Mouse (Mus musculus) cerebellum, postnatal 25 days (tissue): Measurements from ENCODE around the gene Zcchc2.
A peak's percentile ranks its signal among the peaks of the same experiment; 100 is the strongest.

Source experiments
- DNase-seq, 2 experiments: peaks; one replicate each; pipeline ENCODE4 v3.0.0; 2021; ENCODE audit warnings: mixed read lengths in 2 of 2

The Zcchc2 gene

GRCm38 (mm10) chr1:105988903-105989639, 1.1 kb upstream of the Zcchc2 start:
- no peak for DNase-seq

- DNase-seq: no peak
Measured at GRCm38 (mm10) chr1:105989640-105989984, 594 bp upstream of the Zcchc2 start.

DNA sequence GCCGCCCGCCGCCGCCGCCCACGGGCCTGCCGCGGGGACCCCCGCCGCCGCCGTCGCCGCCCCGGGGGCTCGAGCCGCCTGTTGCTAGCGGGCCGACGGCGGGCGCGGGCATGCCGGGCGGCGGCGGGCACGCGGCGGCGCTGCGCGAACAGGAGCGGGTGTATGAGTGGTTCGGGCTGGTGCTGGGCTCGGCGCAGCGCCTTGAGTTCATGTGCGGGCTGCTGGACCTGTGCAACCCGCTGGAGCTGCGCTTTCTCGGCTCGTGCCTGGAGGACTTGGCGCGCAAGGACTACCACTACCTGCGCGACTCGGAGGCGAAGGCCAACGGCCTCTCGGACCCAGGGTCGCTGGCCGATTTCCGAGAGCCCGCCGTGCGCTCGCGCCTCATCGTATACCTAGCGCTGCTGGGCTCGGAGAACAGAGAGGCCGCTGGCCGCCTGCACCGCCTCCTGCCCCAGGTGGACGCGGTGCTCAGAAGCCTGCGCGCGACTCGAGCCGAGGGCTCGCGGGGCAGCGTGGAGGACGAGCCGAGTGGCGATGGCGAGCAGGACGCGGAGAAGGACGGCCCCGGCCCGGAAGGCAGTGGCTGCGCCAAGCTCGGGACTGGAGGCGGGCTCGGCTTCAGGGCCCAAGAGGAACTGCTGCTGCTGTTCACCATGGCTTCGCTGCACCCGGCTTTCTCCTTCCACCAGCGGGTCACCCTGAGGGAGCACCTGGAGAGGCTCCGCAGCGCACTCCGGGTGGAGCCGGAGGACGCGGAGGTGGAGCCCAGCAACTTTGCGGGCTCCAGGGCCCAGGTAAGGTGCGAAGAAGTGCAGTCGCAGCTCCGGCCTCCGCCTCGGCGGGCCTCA, 930 bp downstream of the Zcchc2 start:
- peak; percentile 78 to 81 for DNase-seq

DNA sequence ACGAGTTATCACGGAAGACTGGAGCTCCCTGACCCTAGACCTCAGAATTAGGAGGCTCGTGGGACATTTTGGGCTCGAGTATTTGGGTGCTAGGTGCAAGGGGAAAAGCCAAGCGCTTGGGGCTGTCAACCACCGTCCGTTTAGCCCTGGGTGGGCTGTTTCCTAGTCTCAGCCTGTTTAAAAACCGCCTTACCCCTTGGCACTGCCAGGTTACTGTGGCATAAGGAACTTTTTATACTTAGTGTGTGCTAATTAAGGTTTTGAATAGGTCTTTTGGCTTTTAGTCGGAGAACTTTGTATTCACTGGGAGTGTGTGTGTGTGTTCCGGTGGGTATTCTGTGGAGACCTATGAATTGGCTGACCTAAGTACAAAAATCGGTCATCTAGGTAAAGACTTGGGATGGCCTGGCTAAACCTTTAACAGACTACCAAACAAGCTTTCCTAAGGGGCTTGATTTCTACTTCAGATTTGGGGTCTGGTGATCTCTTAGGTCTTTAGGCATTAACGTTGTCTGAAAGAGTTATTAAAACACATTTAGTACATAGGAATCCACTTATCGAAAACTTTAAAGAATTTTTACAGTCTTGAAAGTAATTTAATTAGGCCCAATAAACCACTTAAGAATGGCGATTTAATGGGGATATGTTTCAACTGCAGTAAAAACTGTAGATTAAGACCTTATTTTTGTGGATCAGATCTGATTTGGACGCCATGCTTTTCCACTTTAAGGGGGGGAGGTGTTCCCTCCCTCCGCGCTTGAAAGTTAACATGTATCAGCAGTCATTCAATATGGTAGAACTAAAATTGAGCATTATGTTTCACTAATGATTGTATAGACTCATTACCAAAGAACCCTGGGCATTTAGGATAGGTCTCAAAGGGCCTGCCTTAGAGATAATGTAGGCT, 2.0 kb downstream of the Zcchc2 start:
- no peak for DNase-seq

DNA sequence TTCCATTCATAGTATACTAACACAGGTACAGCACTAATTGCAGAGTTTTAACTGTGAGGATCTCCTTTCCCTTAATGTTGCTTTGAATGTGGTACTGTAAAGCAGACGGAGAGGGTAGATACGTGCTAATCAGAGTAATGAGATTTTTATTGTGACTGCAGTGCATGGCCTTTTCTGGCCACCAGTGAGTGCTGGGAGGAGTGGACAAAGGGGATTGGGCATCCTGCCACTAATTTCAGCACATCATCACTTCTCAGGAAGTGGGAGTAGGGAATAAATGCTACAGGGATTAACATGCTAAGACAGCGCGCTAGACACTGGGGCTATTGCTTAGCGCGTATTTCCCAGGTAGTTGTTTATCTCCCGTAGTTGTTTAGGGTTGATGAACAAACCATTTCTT, 3.0 kb downstream of the Zcchc2 start:
- DNase-seq: peak; percentile 42 to 51

DNA sequence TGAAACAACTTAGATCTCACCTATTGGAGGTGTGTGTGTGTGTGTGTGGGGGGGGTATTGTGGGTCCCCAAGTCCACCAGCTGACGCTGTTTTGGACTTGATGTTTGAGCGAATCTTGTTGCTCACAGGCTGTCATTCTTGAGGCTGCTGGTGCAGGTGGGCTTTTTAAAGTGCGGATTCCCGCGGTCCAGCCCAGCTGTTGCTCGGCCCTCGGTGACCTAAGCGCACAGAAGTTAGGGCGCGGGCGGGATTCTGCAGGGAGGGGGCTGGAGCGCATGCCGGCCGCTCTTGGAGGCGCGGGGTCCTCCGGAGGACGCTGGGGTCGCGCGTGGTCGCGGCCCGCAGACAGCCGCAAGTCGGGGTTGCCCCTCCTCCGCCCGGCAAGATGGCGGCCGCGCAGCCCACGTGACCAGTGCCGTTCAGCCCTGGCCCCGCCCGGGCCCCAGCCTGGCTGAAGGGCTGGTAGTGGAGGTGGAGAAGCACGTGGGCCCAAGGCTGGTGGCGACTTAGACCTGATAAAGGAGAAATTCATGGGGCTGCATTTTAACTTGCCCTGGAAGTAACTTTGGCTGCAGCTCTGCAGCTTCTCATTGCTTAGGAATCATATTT, 3.5 kb downstream of the Zcchc2 start:
- DNase-seq: peak; percentile 91 to 95

- no peak for DNase-seq
Measured at GRCm38 (mm10) chr1:105995966-105996365, 5.8 kb downstream of the Zcchc2 start.

DNA sequence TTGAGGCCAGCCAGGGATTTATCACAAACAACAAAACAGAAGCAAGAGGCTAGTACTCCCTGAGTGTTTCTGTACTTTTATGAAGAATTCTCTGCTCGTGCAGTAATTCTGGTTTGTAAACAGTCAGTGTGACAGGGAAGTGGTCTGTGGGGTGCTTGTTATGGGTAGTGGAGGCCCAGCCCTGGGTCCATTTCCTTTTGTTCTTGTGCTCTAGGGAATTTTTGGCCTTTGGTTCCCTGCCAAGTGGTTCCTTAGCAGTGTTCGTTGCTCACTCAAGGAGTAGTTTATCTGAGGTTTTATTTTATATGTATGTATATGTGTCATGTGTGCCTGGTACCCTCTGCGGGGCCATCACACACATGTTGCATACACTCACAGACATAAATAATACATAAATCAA, 7.1 kb downstream of the Zcchc2 start:
- DNase-seq: no peak

DNA sequence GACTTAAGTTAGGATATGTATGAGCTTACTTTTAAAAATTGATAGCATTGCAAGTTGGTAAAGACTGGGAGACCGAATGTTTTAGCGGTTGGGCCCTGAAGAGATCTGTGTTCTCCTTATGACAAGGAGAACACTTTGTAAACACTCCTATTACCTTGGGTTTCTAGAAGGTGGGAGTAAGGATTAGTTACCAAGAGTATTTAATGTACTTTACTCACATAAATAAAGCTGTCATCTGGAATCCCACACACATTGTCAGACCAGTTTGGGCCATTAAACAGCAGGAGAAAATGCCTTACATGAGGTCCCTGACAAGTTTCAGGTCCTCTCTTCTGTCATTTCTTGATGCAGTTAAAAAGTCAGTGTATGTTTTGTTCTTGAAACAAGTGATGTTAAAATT, 9.6 kb downstream of the Zcchc2 start:
- DNase-seq: no peak

GRCm38 (mm10) chr1:106007581-106007980, 17.4 kb downstream of the Zcchc2 start:
- peak in 1 of 2 experiments; percentile 32 for DNase-seq

DNA sequence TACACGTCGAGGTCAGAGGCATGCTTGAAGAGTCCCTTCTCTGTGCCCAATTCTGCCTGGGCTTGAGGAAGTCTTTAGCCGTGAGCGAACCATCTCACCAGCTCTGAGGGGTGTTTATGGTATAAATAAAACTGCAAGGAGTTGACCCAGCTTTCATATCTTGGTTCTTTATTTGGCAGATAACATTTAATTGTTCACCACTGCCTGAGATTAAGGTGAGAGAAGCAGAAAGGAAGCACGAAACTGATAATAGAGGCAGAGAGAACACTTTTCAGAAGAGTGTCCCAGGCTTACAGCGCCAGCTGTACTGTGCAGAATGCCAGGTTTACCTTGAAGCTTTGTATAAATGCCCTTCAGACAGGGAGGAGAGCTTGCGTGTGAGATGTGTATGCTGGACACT, 20.9 kb downstream of the Zcchc2 start:
- no peak for DNase-seq

- DNase-seq: no peak
Measured at GRCm38 (mm10) chr1:106013759-106014158, 23.6 kb downstream of the Zcchc2 start.

DNA sequence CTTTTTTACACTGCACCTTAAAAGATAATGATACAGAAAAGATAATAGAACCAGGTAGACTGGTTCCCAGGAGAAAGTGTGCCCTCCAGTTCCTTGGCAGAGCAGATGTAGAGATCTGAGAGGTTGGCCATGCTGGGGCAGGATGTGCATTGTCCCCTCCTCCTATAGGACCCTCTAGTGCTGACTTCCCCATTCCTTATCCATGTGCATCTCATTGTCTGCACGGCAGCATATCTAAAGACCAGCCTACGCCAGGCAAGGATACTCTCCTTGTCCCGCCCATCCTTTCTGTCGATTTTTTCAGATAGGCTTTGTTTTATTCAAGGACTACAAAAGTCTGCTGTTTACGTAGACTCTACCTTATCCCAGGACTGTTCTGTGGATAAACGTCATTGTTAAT, 26.1 kb downstream of the Zcchc2 start:
- DNase-seq: no peak

- DNase-seq: no peak
Measured at GRCm38 (mm10) chr1:106019854-106020253, 29.6 kb downstream of the Zcchc2 start.

GRCm38 (mm10) chr1:106022998-106023397, 32.8 kb downstream of the Zcchc2 start:
- no peak for DNase-seq

GRCm38 (mm10) chr1:106024254-106024653, 34.0 kb downstream of the Zcchc2 start:
- no peak for DNase-seq

GRCm38 (mm10) chr1:106024778-106025177, 34.6 kb downstream of the Zcchc2 start:
- no peak for DNase-seq

- peak; percentile 51 to 53 for DNase-seq
Measured at GRCm38 (mm10) chr1:106029769-106030168, 39.6 kb downstream of the Zcchc2 start.

- no peak for DNase-seq
Measured at GRCm38 (mm10) chr1:106030331-106030730, 40.1 kb downstream of the Zcchc2 start.

DNA sequence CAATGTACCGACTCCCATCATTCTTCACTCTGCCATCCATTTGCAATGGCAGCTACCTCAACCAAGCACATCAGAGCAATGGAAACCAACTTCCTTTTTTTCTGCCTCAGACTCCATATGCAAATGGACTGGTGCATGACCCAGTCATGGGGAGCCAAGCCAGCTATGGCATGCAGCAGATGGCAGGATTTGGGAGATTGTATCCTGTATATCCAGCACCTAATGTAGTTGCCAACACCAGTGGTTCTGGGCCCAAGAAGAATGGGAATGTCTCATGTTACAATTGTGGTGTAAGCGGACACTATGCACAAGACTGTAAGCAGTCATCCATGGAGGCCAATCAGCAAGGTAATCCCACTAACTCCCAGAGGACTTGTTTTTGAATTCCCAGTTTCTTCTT, 40.7 kb downstream of the Zcchc2 start:
- peak; percentile 47 to 64 for DNase-seq

DNA sequence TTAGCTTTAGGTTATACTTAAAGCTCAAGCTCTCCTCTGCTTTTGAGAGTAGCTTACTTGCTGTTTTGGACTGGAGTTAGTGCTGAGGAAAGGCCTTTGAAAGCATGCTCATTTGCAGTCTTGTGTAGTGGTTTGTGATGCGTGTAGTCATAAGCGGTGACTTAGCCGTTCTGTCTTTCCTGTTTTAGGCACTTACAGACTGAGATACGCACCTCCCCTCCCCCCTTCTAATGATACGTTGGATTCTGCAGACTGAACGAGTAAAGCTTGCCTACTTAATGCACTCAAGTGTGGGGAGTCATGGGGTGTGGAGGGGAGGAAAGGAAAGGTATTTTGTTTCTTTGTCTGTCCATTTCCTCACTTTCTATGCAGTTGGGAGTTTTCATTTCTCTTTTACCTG, 41.7 kb downstream of the Zcchc2 start:
- DNase-seq: no peak

- DNase-seq: no peak
Measured at GRCm38 (mm10) chr1:106034776-106035175, 44.6 kb downstream of the Zcchc2 start.
